Mouse (Mus musculus): ENCODE results near the gene Wdr25. TPM values are rescaled to one million over a fixed set of nuclear protein-coding genes. Genes with fewer than 3 reads are reported as not detected.

Wdr25 gene
- polyA plus RNA-seq, 1 experiment from 2014 or later = 7.6 TPM

GRCm38 (mm10) chr12:109068738-109069137 is 175.3 kb downstream of the Wdr25 start:
- Histone ChIP-seq H3K27ac (ENCODE audit: low read length) (no peak overlapping the region), H3K4me1 (ENCODE audit: control insufficient read depth, insufficient read depth, low read length) (peaks cover 13% of the 10 kb centered on the region), H3K27me3 (ENCODE audit: control insufficient read depth, insufficient read depth, low read length) (no peaks in the 10 kb centered on the region), H3K4me2 (ENCODE audit: low read depth, low read length) (peak overlapping the region; percentile 92; the same call in 1 of the 2 replicates), H3K4me3 (replicated peaks; ENCODE audit: low read length) (no peak overlapping the region; the same call in 1 of the 2 replicates), H3K9me3 (replicated peaks; ENCODE audit: control insufficient read depth, low read length) (no peaks in the 10 kb centered on the region), H3K36me3 (ENCODE audit: control insufficient read depth, insufficient read depth, low read length) (no peaks in the 10 kb centered on the region), H3K9ac (ENCODE audit: low read length) (peak overlapping the region; percentile 90; the same call in 1 of the 2 replicates)
- WGBS = 58% methylated on average over 7 of the region's 7 CpGs
- no peak for ATAC-seq (ENCODE audit: insufficient read depth, low FRiP score)

- Histone ChIP-seq H3K9me3 (replicated peaks; ENCODE audit: control insufficient read depth, low read length) (no peaks in the 10 kb centered on the region), H3K9ac (ENCODE audit: low read length) (no peak overlapping the region), H3K4me1 (ENCODE audit: control insufficient read depth, insufficient read depth, low read length) (peaks cover 13% of the 10 kb centered on the region), H3K27me3 (ENCODE audit: control insufficient read depth, insufficient read depth, low read length) (no peaks in the 10 kb centered on the region), H3K4me2 (ENCODE audit: low read depth, low read length) (no peak overlapping the region), H3K27ac (ENCODE audit: low read length) (no peak overlapping the region), H3K4me3 (replicated peaks; ENCODE audit: low read length) (no peak overlapping the region), H3K36me3 (ENCODE audit: control insufficient read depth, insufficient read depth, low read length) (no peaks in the 10 kb centered on the region)
- WGBS = 43% methylated on average over 2 of the region's 2 CpGs
- ATAC-seq (ENCODE audit: insufficient read depth, low FRiP score) = no peak
Observed at GRCm38 (mm10) chr12:109069751-109070150, 176.3 kb downstream of the Wdr25 start.

DNA sequence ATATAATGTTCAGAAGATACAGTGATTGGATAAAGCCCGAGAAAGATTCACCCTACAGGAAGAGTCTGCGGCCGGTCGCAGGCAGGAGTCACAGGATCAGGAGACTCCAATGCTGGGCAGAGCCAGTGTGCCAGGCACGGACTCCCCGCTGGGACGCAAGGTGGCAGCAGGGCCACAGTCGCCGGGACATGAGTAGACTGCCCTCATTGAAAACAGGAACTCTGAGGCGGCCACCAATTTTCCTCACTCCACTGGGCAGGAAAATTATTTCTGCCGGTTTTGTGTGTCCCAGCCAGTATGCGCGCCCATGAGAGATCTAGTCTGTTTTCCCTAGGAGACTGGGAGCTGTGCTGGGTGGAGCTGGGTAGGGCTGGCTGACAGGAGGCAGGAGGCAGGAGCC is 177.8 kb downstream of the Wdr25 start:
- Histone ChIP-seq H3K9ac (ENCODE audit: low read length) (no peak overlapping the region), H3K4me2 (ENCODE audit: low read depth, low read length) (no peak overlapping the region), H3K27ac (ENCODE audit: low read length) (no peak overlapping the region), H3K4me3 (replicated peaks; ENCODE audit: low read length) (no peak overlapping the region), H3K36me3 (ENCODE audit: control insufficient read depth, insufficient read depth, low read length) (no peaks in the 10 kb centered on the region), H3K27me3 (ENCODE audit: control insufficient read depth, insufficient read depth, low read length) (no peaks in the 10 kb centered on the region), H3K9me3 (replicated peaks; ENCODE audit: control insufficient read depth, low read length) (no peaks in the 10 kb centered on the region), H3K4me1 (ENCODE audit: control insufficient read depth, insufficient read depth, low read length) (peaks cover 13% of the 10 kb centered on the region)
- 85% methylated on average over 13 of the region's 13 CpGs for WGBS
- ATAC-seq (ENCODE audit: insufficient read depth, low FRiP score) = no peak

GRCm38 (mm10) chr12:109074106-109074505 is 180.7 kb downstream of the Wdr25 start:
- no peaks in the 10 kb centered on the region for H3K36me3 ChIP-seq (ENCODE audit: control insufficient read depth, insufficient read depth, low read length)
- no peak overlapping the region for H3K4me3 ChIP-seq (replicated peaks; ENCODE audit: low read length)
- H3K9ac ChIP-seq (ENCODE audit: low read length) = no peak overlapping the region
- WGBS = 73% methylated on average over 6 of the region's 6 CpGs
- H3K27ac ChIP-seq (ENCODE audit: low read length) = no peak overlapping the region
- H3K4me1 ChIP-seq (ENCODE audit: control insufficient read depth, insufficient read depth, low read length) = no peaks in the 10 kb centered on the region
- ATAC-seq (ENCODE audit: insufficient read depth, low FRiP score) = no peak
- H3K27me3 ChIP-seq (ENCODE audit: control insufficient read depth, insufficient read depth, low read length) = no peaks in the 10 kb centered on the region
- H3K4me2 ChIP-seq (ENCODE audit: low read depth, low read length) = no peak overlapping the region
- no peaks in the 10 kb centered on the region for H3K9me3 ChIP-seq (replicated peaks; ENCODE audit: control insufficient read depth, low read length)

DNA sequence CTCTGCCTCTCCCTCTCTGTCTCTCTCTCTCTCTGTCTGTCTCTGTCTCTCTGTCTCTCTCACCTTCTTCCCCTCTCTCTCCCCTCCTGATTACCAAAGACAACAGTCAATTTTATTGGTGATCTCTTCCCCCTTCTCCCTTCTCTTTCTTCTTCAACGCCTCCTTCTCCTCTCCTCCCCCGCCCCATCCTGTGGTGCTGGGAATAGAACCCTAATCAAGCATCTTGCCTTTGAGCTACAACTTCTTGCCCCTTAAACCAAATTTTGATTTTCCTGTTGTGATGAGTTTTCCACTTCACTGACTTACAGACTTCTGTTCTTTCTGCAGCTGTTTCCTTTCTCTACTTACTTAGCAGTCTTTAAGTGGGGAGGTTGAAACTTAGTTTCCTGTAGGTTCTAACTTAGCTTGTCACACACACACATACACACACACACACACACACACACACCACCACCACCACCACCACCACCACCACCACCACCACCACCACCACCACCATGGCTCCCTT is 181.4 kb downstream of the Wdr25 start:
- H3K4me2 ChIP-seq (ENCODE audit: low read depth, low read length) = no peak overlapping the region
- WGBS = 71% methylated on average over 2 of the region's 2 CpGs
- H3K27ac ChIP-seq (ENCODE audit: low read length) = no peak overlapping the region
- H3K4me3 ChIP-seq (replicated peaks; ENCODE audit: low read length) = no peak overlapping the region
- no peaks in the 10 kb centered on the region for H3K4me1 ChIP-seq (ENCODE audit: control insufficient read depth, insufficient read depth, low read length)
- H3K9ac ChIP-seq (ENCODE audit: low read length) = no peak overlapping the region
- no peaks in the 10 kb centered on the region for H3K9me3 ChIP-seq (replicated peaks; ENCODE audit: control insufficient read depth, low read length)
- H3K36me3 ChIP-seq (ENCODE audit: control insufficient read depth, insufficient read depth, low read length) = no peaks in the 10 kb centered on the region
- no peak for ATAC-seq (ENCODE audit: insufficient read depth, low FRiP score)
- no peaks in the 10 kb centered on the region for H3K27me3 ChIP-seq (ENCODE audit: control insufficient read depth, insufficient read depth, low read length)

DNA sequence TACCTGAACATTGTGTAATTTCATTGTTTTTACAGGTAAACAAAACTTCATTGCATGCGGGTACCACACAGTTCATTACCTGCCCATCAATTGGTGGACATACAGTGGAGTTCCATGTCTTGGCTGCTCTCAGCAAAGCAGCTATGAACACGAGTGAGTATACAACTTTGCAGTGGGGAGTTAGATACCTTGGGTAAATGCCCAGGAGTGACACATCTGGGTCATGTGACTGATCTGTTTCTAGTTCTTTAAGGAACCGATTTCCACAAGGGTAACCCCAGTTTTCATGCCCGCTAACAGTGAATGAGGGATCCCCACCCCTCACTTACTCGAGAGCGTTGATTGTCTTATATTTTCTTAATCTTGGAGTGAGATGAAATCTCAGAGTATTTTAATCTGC is 183.6 kb downstream of the Wdr25 start:
- H3K4me3 ChIP-seq (replicated peaks; ENCODE audit: low read length) = no peak overlapping the region
- no peak for ATAC-seq (ENCODE audit: insufficient read depth, low FRiP score)
- H3K27me3 ChIP-seq (ENCODE audit: control insufficient read depth, insufficient read depth, low read length) = no peaks in the 10 kb centered on the region
- H3K9me3 ChIP-seq (replicated peaks; ENCODE audit: control insufficient read depth, low read length) = no peaks in the 10 kb centered on the region
- no peak overlapping the region for H3K9ac ChIP-seq (ENCODE audit: low read length)
- WGBS = 79% methylated on average over 6 of the region's 6 CpGs
- H3K4me1 ChIP-seq (ENCODE audit: control insufficient read depth, insufficient read depth, low read length) = no peaks in the 10 kb centered on the region
- H3K4me2 ChIP-seq (ENCODE audit: low read depth, low read length) = no peak overlapping the region
- H3K36me3 ChIP-seq (ENCODE audit: control insufficient read depth, insufficient read depth, low read length) = no peaks in the 10 kb centered on the region
- no peak overlapping the region for H3K27ac ChIP-seq (ENCODE audit: low read length)

Other genes starting within 250 kb of the Wdr25 start
- gene Degs2, start 191.3 kb upstream of the Wdr25 start, polyA plus RNA-seq (2015; fragmentation: Nextera tagmentation; extraction: Ambion mirVana) = 42.9 and 56.5 TPM in 2 replicates
- gene Yy1, start 100.7 kb upstream of the Wdr25 start, polyA plus RNA-seq (2015; fragmentation: Nextera tagmentation; extraction: Ambion mirVana) = 11.6 and 14.3 TPM in 2 replicates
- gene Slc25a29, start 57.7 kb upstream of the Wdr25 start, polyA plus RNA-seq (2015; fragmentation: Nextera tagmentation; extraction: Ambion mirVana) = 6.8 and 8.2 TPM in 2 replicates
- 10.0 TPM in 2 replicates for gene Slc25a47, start 57.6 kb upstream of the Wdr25 start, polyA plus RNA-seq (2015; fragmentation: Nextera tagmentation; extraction: Ambion mirVana)
- 90.5 and 102 TPM in 2 replicates for gene Wars, start 543 bp downstream of the Wdr25 start, polyA plus RNA-seq (2015; fragmentation: Nextera tagmentation; extraction: Ambion mirVana)
- 4.5 and 6.9 TPM in 2 replicates for gene Begain, start 174.6 kb downstream of the Wdr25 start, polyA plus RNA-seq (2015; fragmentation: Nextera tagmentation; extraction: Ambion mirVana)